Mouse (Mus musculus) CH12.LX (cell line): Measurements from ENCODE around the gene Ganab. TPM values are rescaled to one million over a fixed set of nuclear protein-coding genes. Genes with fewer than 3 reads are reported as not detected.

Experiments
- DNase-seq: peaks from one replicate; pipeline ENCODE4 v3.0.0-alpha.2; 2013; ENCODE audit errors: extremely low read depth
- H3K27ac ChIP-seq: 2 replicates; pipeline ENCODE4 v1.5.1; 2012; ENCODE audit warnings: low read depth, mild to moderate bottlenecking, control low read depth, moderate library complexity; ENCODE audit not compliant: insufficient read depth
- H3K27me3 ChIP-seq: replicated peaks from 2 replicates; pipeline ENCODE3; 2012; ENCODE audit warnings: inconsistent platforms
- H3K36me3 ChIP-seq, 2 experiments: replicated peaks in 1 of 2; 2 replicates each; pipeline versions ENCODE3 to v1.6.1; 2012; ENCODE audit warnings: inconsistent platforms in 1 of 2, low read length in 1 of 2, mild to moderate bottlenecking in 1 of 2, mixed read lengths in 1 of 2, moderate library complexity in 1 of 2; ENCODE audit not compliant: control insufficient read depth in 1 of 2, insufficient read depth in 1 of 2
- H3K4me1 ChIP-seq, 2 experiments: 2 replicates each; pipeline ENCODE4 v1.6.1; 2012; ENCODE audit warnings: inconsistent platforms in 1 of 2, moderate library complexity in 1 of 2; ENCODE audit not compliant: insufficient read depth in 2 of 2, control insufficient read depth in 1 of 2
- H3K4me2 ChIP-seq: 2 replicates; pipeline ENCODE4 v1.6.1; 2012; ENCODE audit warnings: low read depth, mild to moderate bottlenecking, control low read depth; ENCODE audit not compliant: poor library complexity, insufficient read depth, severe bottlenecking
- H3K4me3 ChIP-seq, 3 experiments: fragments of 150-350 bp in 1 of 3; sonication (generic) in 1 of 3; replicated peaks in 1 of 3; 2 replicates each; pipeline versions ENCODE3 to v1.5.1; 2011 to 2012; ENCODE audit warnings: low read depth in 2 of 3, low read length in 2 of 3, mild to moderate bottlenecking in 2 of 3, moderate library complexity in 2 of 3, control low read depth in 1 of 3, improper control_type of control experiment in 1 of 3, inconsistent platforms in 1 of 3, mixed read lengths in 1 of 3; ENCODE audit not compliant: poor library complexity in 1 of 3
- H3K79me2 ChIP-seq: replicated peaks from 2 replicates; pipeline ENCODE4 v1.6.1; 2012; ENCODE audit warnings: mild to moderate bottlenecking, moderate library complexity; ENCODE audit not compliant: control insufficient read depth, poor library complexity, insufficient read depth, severe bottlenecking; ENCODE audit errors: extremely low read depth
- H3K9ac ChIP-seq: 2 replicates; pipeline ENCODE4 v1.6.1; 2012; ENCODE audit warnings: low read depth, mild to moderate bottlenecking, control low read depth, moderate library complexity; ENCODE audit not compliant: insufficient read depth
- H3K9me3 ChIP-seq: replicated peaks from 2 replicates; pipeline ENCODE3; 2012; ENCODE audit warnings: low read length, inconsistent platforms, mixed read lengths
- CHD2 ChIP-seq: IDR thresholded peaks from 2 replicates; pipeline ENCODE4 v1.6.1; 2011; ENCODE audit warnings: low read length, improper control_type of control experiment
- GABPA ChIP-seq: IDR thresholded peaks from 2 replicates; pipeline ENCODE4 v1.6.1; 2012; ENCODE audit warnings: low read depth, low read length, improper control_type of control experiment, inconsistent platforms; ENCODE audit not compliant: insufficient replicate concordance
- HCFC1 ChIP-seq: IDR thresholded peaks from 2 replicates; pipeline ENCODE4 v1.6.1; 2012; ENCODE audit warnings: low read depth, mild to moderate bottlenecking, inconsistent platforms, low read length, improper control_type of control experiment
- MYC ChIP-seq: IDR thresholded peaks from 2 replicates; pipeline ENCODE4 v1.6.1; 2011; ENCODE audit warnings: low read depth, mild to moderate bottlenecking, improper control_type of control experiment, low read length
- NELFE ChIP-seq: IDR thresholded peaks from 2 replicates; pipeline ENCODE4 v1.6.1; 2011; ENCODE audit warnings: low read depth, low read length, improper control_type of control experiment
- NRF1 ChIP-seq: IDR thresholded peaks from 2 replicates; pipeline ENCODE4 v1.6.1; 2014; ENCODE audit warnings: low read depth, mild to moderate bottlenecking, inconsistent platforms, low read length, improper control_type of control experiment, moderate library complexity
- TCF12 ChIP-seq: IDR thresholded peaks from 2 replicates; pipeline ENCODE4 v1.6.1; 2014; ENCODE audit warnings: low read depth, mild to moderate bottlenecking, inconsistent platforms, low read length, improper control_type of control experiment
- USF2 ChIP-seq: conservative IDR thresholded peaks from 2 replicates; pipeline ENCODE4 v1.6.1; 2011; ENCODE audit warnings: low read depth, low read length, improper control_type of control experiment
- ZKSCAN1 ChIP-seq: IDR thresholded peaks from 2 replicates; pipeline ENCODE4 v1.6.1; 2012; ENCODE audit warnings: low read depth, inconsistent platforms, low read length, improper control_type of control experiment, borderline replicate concordance
- ZNF384 ChIP-seq: IDR thresholded peaks from 2 replicates; pipeline ENCODE4 v1.6.1; 2012; ENCODE audit warnings: low read depth, low read length, improper control_type of control experiment, inconsistent platforms
- dilution Hi-C: fragments of 300-500 bp; cut with MboI; formaldehyde crosslinking; loops from 2 replicates; pipeline ENCODE4 v1.14.3; 2020; ENCODE audit warnings: low sequenced_read_pairs; ENCODE audit not compliant: extremely low pct_unique_long_range_greater_than_20kb, extremely low pct_ligation_motif_present
- in situ Hi-C: fragments of 300-500 bp; cut with MboI; formaldehyde crosslinking; loops from 3 replicates; pipeline ENCODE4 v1.14.3; 2019; ENCODE audit warnings: low sequenced_read_pairs, low pct_ligation_motif_present, low pct_unique_long_range_greater_than_20kb, mixed read lengths
- polyA plus RNA-seq: library from polyadenylated mRNA; unstranded; fragments of >175 nt; gene quantifications from 2 replicates; pipeline ENCODE4 v1.2.1, GENCODE M21; 2012; ENCODE audit warnings: low read depth; ENCODE audit not compliant: insufficient read length
- total RNA-seq, 2 experiments: library from RNA; depleted of rRNA; stranded (reverse); fragments of 300-350 nt in 1 of 2; fragments of >200 nt in 1 of 2; gene quantifications; 2 replicates each; pipeline ENCODE4 v1.2.3; 2012 to 2014

The Ganab gene
- total and polyA plus RNA-seq, 3 experiments = 97.0 to 169 (median 143) TPM

- TF ChIP-seq USF2 = no peak
- no peak for TF ChIP-seq MYC
- TF ChIP-seq ZKSCAN1 = no peak
- no peak for TF ChIP-seq CHD2
- TF ChIP-seq ZNF384 = no peak
- no peak for TF ChIP-seq GABPA
- no peak; the same call in none of the 2 replicates for TF ChIP-seq HCFC1
- TF ChIP-seq, all 38 proteins: peak for 6
Measured at GRCm38 (mm10) chr19:8942276-8942964, 44.5 kb downstream of the Ganab start (continued).

DNA sequence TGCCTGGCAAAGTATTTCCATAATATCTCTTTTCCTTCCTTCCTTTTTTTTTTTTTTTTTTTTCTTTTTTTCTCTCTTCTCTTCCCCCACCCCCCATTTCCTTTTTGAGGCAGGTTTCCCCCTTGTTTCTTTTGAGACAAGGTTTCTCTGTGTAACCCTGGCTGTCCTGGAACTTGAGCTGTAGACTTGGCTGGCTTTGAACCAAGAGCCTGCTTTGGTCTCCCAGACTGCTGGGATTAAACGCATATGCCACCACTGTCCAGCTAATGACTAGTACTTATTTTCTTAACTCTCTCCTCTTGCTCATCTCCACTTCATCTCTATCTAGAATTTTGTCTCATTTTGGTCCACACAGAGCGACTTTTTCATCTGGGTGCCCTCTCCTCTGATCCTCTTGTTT, 45.2 kb downstream of the Ganab start:
- H3K27me3 ChIP-seq = no peaks in the 10 kb centered on the region
- DNase-seq = no peak
- H3K4me3 ChIP-seq = peak overlapping the region; percentile 75 to 95 (median 91)
- H3K4me2 ChIP-seq = peak overlapping the region; percentile 91
- H3K9me3 ChIP-seq = no peaks in the 10 kb centered on the region
- dilution Hi-C loops (no loop called here), in situ Hi-C loops (no loop called here)
- peaks cover 16 to 48% of the 10 kb centered on the region in 2 experiments for H3K4me1 ChIP-seq
- peaks cover 60 to 76% of the 10 kb centered on the region in 2 experiments for H3K36me3 ChIP-seq
- no peak for TF ChIP-seq NRF1
- 0 out of 2 replicates have a peak, but pooled peaks have one; percentile 8 for TF ChIP-seq ZNF384
- H3K27ac ChIP-seq = no peak overlapping the region
- H3K9ac ChIP-seq = peak overlapping the region; percentile 97
- H3K79me2 ChIP-seq = peaks cover 42% of the 10 kb centered on the region

DNA sequence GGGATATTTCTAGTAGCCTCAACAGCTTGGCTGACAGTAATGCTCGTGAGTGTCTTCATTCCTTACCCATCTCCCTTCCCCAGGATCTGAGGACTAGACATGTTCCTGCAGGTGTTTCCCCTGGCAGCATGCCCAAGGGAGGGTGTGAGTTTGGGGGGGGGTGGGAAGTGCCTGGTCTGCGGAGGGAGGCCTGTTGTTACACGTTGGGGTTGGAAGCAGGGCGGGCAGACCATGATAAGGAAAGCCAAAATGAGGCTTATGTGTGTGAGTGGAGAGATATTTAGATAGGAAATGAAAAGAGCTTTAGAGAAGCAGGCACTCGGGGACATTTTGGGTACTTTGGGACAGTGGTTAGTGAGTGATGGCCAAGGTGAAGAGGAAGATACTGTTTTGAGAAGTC, 46.2 kb downstream of the Ganab start:
- Histone ChIP-seq H3K4me2 (peak overlapping the region; percentile 91), H3K27ac (no peak overlapping the region), H3K79me2 (peaks cover 42% of the 10 kb centered on the region), H3K4me3 (peak overlapping the region in 2 of 3 experiments; percentile 17 to 23), H3K9me3 (no peaks in the 10 kb centered on the region), H3K27me3 (no peaks in the 10 kb centered on the region), H3K9ac (peak overlapping the region; percentile 97), H3K36me3 (peaks cover 61 to 76% of the 10 kb centered on the region in 2 experiments), H3K4me1 (peaks cover 16 to 40% of the 10 kb centered on the region in 2 experiments)
- dilution Hi-C loops = no loop called here
- in situ Hi-C loops = no loop called here
- TF ChIP-seq TCF12 (0 out of 2 replicates have a peak, but pooled peaks have one; percentile 4), NELFE (no peak)
- DNase-seq = no peak
